Mouse (Mus musculus) adrenal gland, adult (tissue): Measurements from ENCODE around the gene Lrrtm1.

Experiments
- DNase-seq, 2 experiments: peaks; one replicate each; pipeline ENCODE4 v3.0.0; 2022 to 2023; ENCODE audit warnings: low spot score in 1 of 2; ENCODE audit not compliant: inconsistent age in 2 of 2

Lrrtm1 gene

GRCm38 (mm10) chr6:77301305-77301704 is 58.8 kb downstream of the Lrrtm1 start:
- no peak for DNase-seq

- DNase-seq = no peak
These were observed 64.3 kb downstream of the Lrrtm1 start for GRCm38 (mm10) chr6:77306796-77307195.
